15 mouse cellular contexts compared by ENCODE assay signal in the genomic region with DNA sequence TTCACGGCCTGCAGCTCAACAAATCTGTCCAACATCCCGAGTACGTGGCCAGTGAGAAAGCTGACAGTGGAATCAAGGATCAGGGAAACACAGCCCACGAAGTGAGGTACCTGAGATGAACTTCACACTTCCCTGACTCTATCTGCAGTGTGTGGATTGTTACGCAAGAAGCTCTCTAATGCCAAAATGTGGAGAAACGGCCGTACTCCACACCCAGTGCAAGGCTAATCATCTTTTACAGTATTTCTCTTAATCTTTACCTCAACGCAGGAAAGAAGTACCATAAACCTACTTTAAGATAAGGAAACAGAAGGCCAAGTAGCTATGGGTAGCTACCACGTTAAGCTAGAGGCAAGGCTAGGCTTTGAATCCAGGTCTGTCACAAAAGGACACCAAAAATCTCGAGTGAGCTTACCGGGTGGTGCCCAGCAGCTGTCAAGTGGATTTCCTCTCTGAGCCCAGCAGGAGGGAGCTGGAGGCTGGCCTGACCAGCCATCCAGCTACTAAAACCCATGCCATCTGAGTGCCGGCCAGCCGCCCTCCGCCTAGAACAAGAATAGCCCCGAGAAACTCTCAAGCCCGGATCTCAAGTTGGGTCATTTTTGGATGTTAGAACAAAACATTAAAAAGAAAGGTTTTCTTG. TPM values are rescaled to one million over a fixed set of nuclear protein-coding genes. Genes with fewer than 3 reads are reported as not detected.
DNase-seq lines count a peak whose midpoint lies in the region; TF ChIP-seq lines count a peak whose summit lies in the region.
"Had no signal": no experiment of that assay in that cellular context is flagged by ENCODE, and none has a peak within 500 bp of the region (broad histone marks: within the 10 kb centered on the region; RNA-seq: fewer than 3 reads in every experiment).

No protein-coding gene starts in this region.

- no peaks in the 10 kb centered on the region for H3K9me3 ChIP-seq in heart, embryonic 10.5 days
- H3K9me3 ChIP-seq: forebrain, embryonic 12.5 days; liver, embryonic 15.5 days; midbrain, embryonic 15.5 days had no signal

- intact Hi-C loops in heart, adult 2 months (cut with DNase I): no loop called here
- intact Hi-C loops in heart, postnatal 10 days (cut with DNase I): loop anchor here (5.0 kb wide), 1 partner anchor 34 kb away; no protein-coding TSS in a partner anchor

- TF ChIP-seq EP300 in heart, adult 2 months (IDR thresholded peaks at IDR 0.05; ENCODE audit: insufficient read depth, low read depth, low read length): no peak

- WGBS in heart, adult 2 months: 60% methylated on average over 16 of the region's 16 CpGs
- 80% methylated on average over 16 of the region's 16 CpGs for WGBS in heart, embryonic 10.5 days

- H3K27ac ChIP-seq in heart, adult 2 months: no peak overlapping the region; the same call in 1 of the 2 replicates
- H3K27ac ChIP-seq in heart, embryonic 10.5 days: no peak overlapping the region
- H3K27ac ChIP-seq: forebrain, embryonic 12.5 days; liver, embryonic 15.5 days; midbrain, embryonic 15.5 days had no signal

- peak; percentile 14; the same call in 1 of the 2 replicates for TF ChIP-seq CTCF in heart, adult 2 months (IDR thresholded peaks at IDR 0.05)

- H3K36me3 ChIP-seq in heart, adult 2 months (ENCODE audit: control insufficient read depth, insufficient read depth, low read length): no peaks in the 10 kb centered on the region; the same call in none of the 2 replicates
- peaks cover 65% of the 10 kb centered on the region for H3K36me3 ChIP-seq in heart, embryonic 10.5 days

- TF ChIP-seq POLR2A in heart, adult 2 months (IDR thresholded peaks at IDR 0.05; ENCODE audit: insufficient read depth, low read depth, low read length): no peak

- no peak overlapping the region for H3K4me3 ChIP-seq in heart, adult 2 months
- H3K4me3 ChIP-seq in heart, embryonic 10.5 days: no peak overlapping the region
- H3K4me3 ChIP-seq: forebrain, embryonic 12.5 days; liver, embryonic 15.5 days; midbrain, embryonic 15.5 days had no signal

- no peaks in the 10 kb centered on the region for H3K79me2 ChIP-seq in heart, adult 2 months (replicated peaks; ENCODE audit: control insufficient read depth, insufficient read depth, low read length)

- H3K4me1 ChIP-seq in heart, adult 2 months (ENCODE audit: control insufficient read depth, insufficient read depth, low read length): peaks cover 1% of the 10 kb centered on the region; the same call in 1 of the 2 replicates
- H3K4me1 ChIP-seq in heart, embryonic 10.5 days: no peaks in the 10 kb centered on the region
- H3K4me1 ChIP-seq: forebrain, embryonic 12.5 days; midbrain, embryonic 15.5 days had no signal

- peak in 1 of 2 experiments; percentile 61 for DNase-seq in heart, adult 2 months
- no peak for DNase-seq in heart, embryonic 10.5 days (ENCODE audit: low spot score)
- DNase-seq in 416B (ENCODE audit: low read depth): peak; percentile 39
- peak; percentile 72 for DNase-seq in cerebellum, adult 9-10 months
- peak; percentile 27 to 31 for DNase-seq in heart, postnatal 10 days
- no peak for DNase-seq in ovary, postnatal 14 days (ENCODE audit: low spot score)
- no peak for DNase-seq in adrenal gland, postnatal 25 days
- no peak for DNase-seq in right cerebral cortex, adult 18-20 months
- DNase-seq: kidney, adult 2 months had no signal

- H3K9ac ChIP-seq in heart, adult 2 months (ENCODE audit: low read depth, low read length): no peak overlapping the region
- H3K9ac ChIP-seq: forebrain, embryonic 12.5 days; liver, embryonic 15.5 days; midbrain, embryonic 15.5 days had no signal

- no peaks in the 10 kb centered on the region for H3K27me3 ChIP-seq in heart, adult 2 months (ENCODE audit: control insufficient read depth, insufficient read depth, low read length)
- no peaks in the 10 kb centered on the region for H3K27me3 ChIP-seq in heart, embryonic 10.5 days (ENCODE audit: insufficient read depth, poor library complexity, severe bottlenecking)
- H3K27me3 ChIP-seq: forebrain, embryonic 12.5 days; liver, embryonic 15.5 days; midbrain, embryonic 15.5 days had no signal

RNA-seq across cellular contexts. Expression of gene Uqcc1, which starts 27.0 kb away (rescaled TPM):
- 100 to 1,000 TPM; 268 to 270 TPM for total RNA-seq in heart, adult 2 months (2021)
- polyA plus RNA-seq in heart, adult 2 months (2012; rRNA removed): 144 and 246 TPM in 2 replicates
- polyA plus RNA-seq in heart, embryonic 10.5 days (2016; fragmentation: Nextera tagmentation; extraction: Ambion mirVana): 100 and 112 TPM in 2 replicates
- 100 to 1,000 TPM; 184 to 197 TPM for total RNA-seq in heart, postnatal 10 days (2021)
- total RNA-seq in adrenal gland, postnatal 25 days (2021): 74.4 and 114 TPM in 2 replicates

RNA-seq across cellular contexts. Expression of gene Gm15557, which starts 37.4 kb away (rescaled TPM):
- total RNA-seq in heart, adult 2 months (2021): not detected
- not detected in 2 replicates for polyA plus RNA-seq in heart, adult 2 months (2012; rRNA removed)
- not detected in 2 replicates for polyA plus RNA-seq in heart, embryonic 10.5 days (2016; fragmentation: Nextera tagmentation; extraction: Ambion mirVana)
- not detected for total RNA-seq in heart, postnatal 10 days (2021)
- not detected in 2 replicates for total RNA-seq in adrenal gland, postnatal 25 days (2021)
- total RNA-seq: left cerebral cortex, postnatal 10 days had no signal
- polyA plus RNA-seq: forebrain, embryonic 12.5 days; heart, embryonic 16.5 days; kidney, adult 2 months; liver, embryonic 15.5 days; midbrain, embryonic 15.5 days; stomach, embryonic 16.5 days had no signal

RNA-seq across cellular contexts. Expression of gene Gdf5, which starts 42.1 kb away (rescaled TPM):
- not detected for total RNA-seq in heart, adult 2 months (2021)
- polyA plus RNA-seq in heart, adult 2 months (2012; rRNA removed): 0.16 TPM in 1 of 2 replicates, not detected in the other
- polyA plus RNA-seq in heart, embryonic 10.5 days (2016; fragmentation: Nextera tagmentation; extraction: Ambion mirVana): 0.25 and 0.29 TPM in 2 replicates
- total RNA-seq in heart, postnatal 10 days (2021): not detected
- 1.3 TPM in 1 of 2 replicates, not detected in the other for total RNA-seq in adrenal gland, postnatal 25 days (2021)
- polyA plus RNA-seq: liver, embryonic 15.5 days had no signal

RNA-seq across cellular contexts. Expression of gene Cep250, which starts 53.1 kb away (rescaled TPM):
- total RNA-seq in heart, adult 2 months (2021): 1 to 10 TPM; 5.3 to 7.4 TPM
- 2.8 and 5.0 TPM in 2 replicates for polyA plus RNA-seq in heart, adult 2 months (2012; rRNA removed)
- 15.7 and 17.6 TPM in 2 replicates for polyA plus RNA-seq in heart, embryonic 10.5 days (2016; fragmentation: Nextera tagmentation; extraction: Ambion mirVana)
- total RNA-seq in heart, postnatal 10 days (2021): 10 to 100 TPM in 1 of 2 experiments, 1 to 10 TPM in 1; 8.8 to 11.1 TPM
- total RNA-seq in adrenal gland, postnatal 25 days (2021): 12.2 and 19.0 TPM in 2 replicates

Comparison
In these comparisons a context has a peak if more than half of its experiments do, and no peak if none do; other contexts are left out.
1. DNase-seq: peak in 416B (single experiment), cerebellum, adult 9-10 months (single experiment) and heart, postnatal 10 days (2 of 2); none in heart, embryonic 10.5 days (single experiment), ovary, postnatal 14 days (single experiment), adrenal gland, postnatal 25 days (single experiment) and right cerebral cortex, adult 18-20 months (single experiment).